Mouse (Mus musculus) adrenal gland, postnatal 4 days (tissue): ENCODE measurements around the gene Tnfsf4. TPM values are rescaled to one million over a fixed set of nuclear protein-coding genes. Genes with fewer than 3 reads are reported as not detected.

Source experiments
- DNase-seq, 2 experiments: peaks; one replicate each; pipeline ENCODE4 v3.0.0; 2021 to 2022; ENCODE audit warnings: low spot score in 2 of 2, mixed read lengths in 2 of 2
- total RNA-seq, 2 experiments: library from RNA; stranded (reverse); gene quantifications; 2 replicates each; pipeline ENCODE4 v1.2.3; 2021

Gene Tnfsf4
- total RNA-seq, 2 experiments from 2014 or later = not detected

- no peak for DNase-seq
Measured at GRCm38 (mm10) chr1:161451683-161452245, 56.6 kb downstream of the Tnfsf4 start.

GRCm38 (mm10) chr1:161452250-161452649 lies 57.0 kb downstream of the Tnfsf4 start:
- no peak for DNase-seq

GRCm38 (mm10) chr1:161463388-161464085 lies 68.3 kb downstream of the Tnfsf4 start:
- no peak for DNase-seq

Other genes with a start within 250 kb of the Tnfsf4 start
- gene Tex50, start 236.1 kb upstream of the Tnfsf4 start, total RNA-seq = not detected
- gene Prdx6, start 144.2 kb upstream of the Tnfsf4 start, total RNA-seq = 100 to 1,000 TPM; 369 to 400 TPM
- not detected for gene Tnfsf18, start 99.2 kb downstream of the Tnfsf4 start, total RNA-seq